Mouse (Mus musculus): ENCODE data around the gene Pigk.

- TF ChIP-seq CTCF (IDR thresholded peaks at IDR 0.05) = no peak
- no peak for TF ChIP-seq EP300 (IDR thresholded peaks at IDR 0.05)
Observed at GRCm38 (mm10) chr3:152707321-152707823, 6.5 kb upstream of the Pigk start.
